In the genomic region with DNA sequence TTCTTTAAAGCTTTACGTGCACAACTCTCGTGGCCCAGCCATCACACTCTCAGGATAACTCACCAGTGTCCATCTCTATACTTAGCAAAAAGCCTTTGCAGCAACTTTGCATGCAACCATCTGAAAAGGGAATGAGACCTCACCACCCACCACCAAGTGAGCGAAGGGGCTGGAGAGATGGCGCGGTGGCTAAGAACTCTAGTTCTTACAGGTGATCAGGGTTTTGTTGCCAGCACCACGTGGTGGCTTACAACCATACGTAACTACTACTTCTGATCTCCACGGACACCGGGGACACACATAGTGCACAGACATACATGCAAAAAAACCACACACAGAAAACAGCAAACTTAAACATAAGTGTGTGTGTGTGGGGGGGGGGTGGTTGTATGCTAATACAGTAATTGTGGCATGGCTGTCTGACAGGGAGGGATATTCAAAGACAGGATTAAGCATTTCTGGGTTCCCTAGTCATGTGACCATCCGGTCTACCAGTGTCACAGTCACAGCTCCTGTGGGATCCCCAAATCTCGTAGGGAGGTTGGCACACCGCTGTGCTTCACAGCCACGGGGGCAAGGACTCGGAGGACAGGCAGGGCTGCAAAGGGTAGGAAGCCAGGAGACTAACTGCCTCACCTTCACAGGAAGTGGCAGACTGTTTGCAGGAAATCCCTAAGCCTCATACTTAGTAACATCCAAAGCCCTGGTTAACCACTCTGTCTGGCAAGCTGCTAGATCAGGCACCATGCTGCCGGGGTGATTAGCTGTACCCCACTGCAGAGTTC, we compare ENCODE assay signal across 14 mouse cellular contexts. TPM values are rescaled to one million over a fixed set of nuclear protein-coding genes. Genes with fewer than 3 reads are reported as not detected.
DNase-seq lines count a peak whose midpoint lies in the region; ATAC-seq and TF ChIP-seq lines count a peak whose summit lies in the region.
"Had no signal": no experiment of that assay in that cellular context is flagged by ENCODE, and none has a peak within 500 bp of the region (broad histone marks: within the 10 kb centered on the region; RNA-seq: fewer than 3 reads in every experiment).

No protein-coding gene starts in this region.

- H3K4me3 ChIP-seq in heart, embryonic 14.5 days (ENCODE audit: control insufficient read depth in 1 of 2, insufficient read depth in 1 of 2, low read depth in 1 of 2, low read length in 2 of 2): no peak overlapping the region
- H3K4me3 ChIP-seq in MEL (ENCODE audit: control insufficient read depth in 1 of 2, insufficient read depth in 1 of 2, low read depth in 2 of 2, low read length in 2 of 2): no peak overlapping the region
- H3K4me3 ChIP-seq in liver, embryonic 14.5 days (ENCODE audit: insufficient read depth in 1 of 2, low read depth in 2 of 2, low read length in 2 of 2): no peak overlapping the region
- H3K4me3 ChIP-seq in thymus, adult 2 months (ENCODE audit: control insufficient read depth, insufficient read depth, low read length): peak overlapping the region; percentile 32
- H3K4me3 ChIP-seq in midbrain, embryonic 15.5 days: no peak overlapping the region
- no peak overlapping the region for H3K4me3 ChIP-seq in hindbrain, embryonic 16.5 days (ENCODE audit: low read length)
- H3K4me3 ChIP-seq: embryonic facial prominence, embryonic 15.5 days; layer of hippocampus, adult 2 months; neural tube, embryonic 13.5 days had no signal

- peak overlapping the region; percentile 63; the same call in 1 of the 2 replicates for H3K9ac ChIP-seq in heart, embryonic 14.5 days (ENCODE audit: low read length)
- H3K9ac ChIP-seq in MEL (ENCODE audit: control insufficient read depth, low read depth, low read length, poor library complexity, severe bottlenecking): no peak overlapping the region
- H3K9ac ChIP-seq in liver, embryonic 14.5 days (replicated peaks): peak overlapping the region; percentile 54; the same call in 1 of the 2 replicates
- no peak overlapping the region for H3K9ac ChIP-seq in midbrain, embryonic 15.5 days
- no peak overlapping the region for H3K9ac ChIP-seq in hindbrain, embryonic 16.5 days (ENCODE audit: low read depth, low read length)
- H3K9ac ChIP-seq: embryonic facial prominence, embryonic 15.5 days; neural tube, embryonic 13.5 days had no signal

- H3K4me2 ChIP-seq in heart, embryonic 14.5 days (ENCODE audit: low read length): peak overlapping the region; percentile 46
- H3K4me2 ChIP-seq in liver, embryonic 14.5 days (ENCODE audit: low read depth): peak overlapping the region; percentile 58
- no peak overlapping the region for H3K4me2 ChIP-seq in midbrain, embryonic 15.5 days
- no peak overlapping the region for H3K4me2 ChIP-seq in hindbrain, embryonic 16.5 days (ENCODE audit: low read length)
- H3K4me2 ChIP-seq: embryonic facial prominence, embryonic 15.5 days; neural tube, embryonic 13.5 days had no signal

- no peak for TF ChIP-seq CTCF in MEL (IDR thresholded peaks at IDR 0.05 in 2 of 3, conservative IDR thresholded peaks at IDR 0.05 in 1 of 3; ENCODE audit: control insufficient read depth in 1 of 3, insufficient read depth in 1 of 3, low read depth in 2 of 3, low read length in 3 of 3, poor library complexity in 1 of 3, severe bottlenecking in 1 of 3)
- no peak for TF ChIP-seq CTCF in liver, embryonic 14.5 days (IDR thresholded peaks at IDR 0.05; ENCODE audit: low read depth)
- TF ChIP-seq CTCF in thymus, adult 2 months (IDR thresholded peaks at IDR 0.05; ENCODE audit: borderline replicate concordance, control insufficient read depth, extremely low read depth, insufficient read depth, low read length, poor library complexity): no peak

- 77% methylated on average over 15 of the region's 15 CpGs for WGBS in heart, embryonic 14.5 days
- 62% methylated on average over 15 of the region's 15 CpGs for WGBS in liver, embryonic 14.5 days (ENCODE audit: insufficient replicate concordance)
- 8% methylated on average over 15 of the region's 15 CpGs for WGBS in thymus, adult 2 months
- 86% methylated on average over 15 of the region's 15 CpGs for WGBS in midbrain, embryonic 15.5 days
- WGBS in hindbrain, embryonic 16.5 days: 91% methylated on average over 15 of the region's 15 CpGs

- TF ChIP-seq RAD21 in MEL (IDR thresholded peaks at IDR 0.05; ENCODE audit: low read depth, low read length): no peak

- peaks cover 68 to 90% of the 10 kb centered on the region in 2 experiments for H3K4me1 ChIP-seq in heart, embryonic 14.5 days (ENCODE audit: control insufficient read depth in 2 of 2, insufficient read depth in 2 of 2, low read length in 2 of 2)
- H3K4me1 ChIP-seq in MEL (ENCODE audit: control insufficient read depth in 1 of 2, insufficient read depth in 2 of 2, low read length in 2 of 2): peaks cover 24 to 30% of the 10 kb centered on the region in 2 experiments
- peaks cover 36 to 43% of the 10 kb centered on the region in 2 experiments for H3K4me1 ChIP-seq in liver, embryonic 14.5 days (replicated peaks; ENCODE audit: control insufficient read depth in 2 of 2, insufficient read depth in 2 of 2, low read length in 1 of 2)
- peaks cover 86% of the 10 kb centered on the region for H3K4me1 ChIP-seq in thymus, adult 2 months (replicated peaks; ENCODE audit: control insufficient read depth, insufficient read depth, low read length)
- no peaks in the 10 kb centered on the region for H3K4me1 ChIP-seq in midbrain, embryonic 15.5 days
- peaks cover 3% of the 10 kb centered on the region; the same call in 1 of the 2 replicates for H3K4me1 ChIP-seq in hindbrain, embryonic 16.5 days (ENCODE audit: control insufficient read depth, insufficient read depth, low read depth, low read length)
- H3K4me1 ChIP-seq: embryonic facial prominence, embryonic 15.5 days had no signal

- no peaks in the 10 kb centered on the region for H3K9me3 ChIP-seq in heart, embryonic 14.5 days (ENCODE audit: control insufficient read depth, low read length)
- H3K9me3 ChIP-seq in MEL (replicated peaks; ENCODE audit: insufficient read depth, low read length): no peaks in the 10 kb centered on the region
- no peaks in the 10 kb centered on the region for H3K9me3 ChIP-seq in liver, embryonic 14.5 days (ENCODE audit: control insufficient read depth, low read length)
- H3K9me3 ChIP-seq in midbrain, embryonic 15.5 days: no peaks in the 10 kb centered on the region
- no peaks in the 10 kb centered on the region for H3K9me3 ChIP-seq in hindbrain, embryonic 16.5 days (ENCODE audit: control insufficient read depth, low read length)
- H3K9me3 ChIP-seq: embryonic facial prominence, embryonic 15.5 days; neural tube, embryonic 13.5 days had no signal

- no peaks in the 10 kb centered on the region for H3K79me2 ChIP-seq in MEL (ENCODE audit: control insufficient read depth, insufficient read depth, low read length, poor library complexity)

- no peak for TF ChIP-seq POLR2A in MEL (IDR thresholded peaks at IDR 0.05; ENCODE audit: control insufficient read depth in 1 of 2, insufficient read depth in 1 of 2, low read depth in 1 of 2, low read length in 2 of 2, poor library complexity in 1 of 2)
- TF ChIP-seq POLR2A in thymus, adult 2 months (IDR thresholded peaks at IDR 0.05; ENCODE audit: control insufficient read depth, extremely low read depth, insufficient read depth, low read length, poor library complexity): peak; percentile 55; the same call in 1 of the 2 replicates

- H3K27me3 ChIP-seq in heart, embryonic 14.5 days (ENCODE audit: control insufficient read depth, insufficient read depth, low read length): no peaks in the 10 kb centered on the region
- no peaks in the 10 kb centered on the region for H3K27me3 ChIP-seq in MEL (ENCODE audit: control insufficient read depth in 1 of 2, insufficient read depth in 2 of 2, low read length in 2 of 2)
- H3K27me3 ChIP-seq in liver, embryonic 14.5 days (ENCODE audit: control insufficient read depth, insufficient read depth, low read length): no peaks in the 10 kb centered on the region
- no peaks in the 10 kb centered on the region for H3K27me3 ChIP-seq in thymus, adult 2 months (ENCODE audit: control insufficient read depth, insufficient read depth, low read length)
- H3K27me3 ChIP-seq in midbrain, embryonic 15.5 days (replicated peaks): no peaks in the 10 kb centered on the region
- no peaks in the 10 kb centered on the region for H3K27me3 ChIP-seq in hindbrain, embryonic 16.5 days (replicated peaks; ENCODE audit: control insufficient read depth, insufficient read depth, low read length)
- H3K27me3 ChIP-seq: embryonic facial prominence, embryonic 15.5 days; neural tube, embryonic 13.5 days had no signal

- TF ChIP-seq EP300 in MEL (IDR thresholded peaks at IDR 0.05; ENCODE audit: low read depth in 1 of 2, low read length in 2 of 2): no peak
- TF ChIP-seq EP300 in liver, embryonic 14.5 days (IDR thresholded peaks at IDR 0.05; ENCODE audit: low read depth): no peak

- H3K27ac ChIP-seq in heart, embryonic 14.5 days (replicated peaks in 1 of 2; ENCODE audit: control insufficient read depth in 1 of 2, insufficient read depth in 1 of 2, low read depth in 2 of 2, low read length in 2 of 2): peak overlapping the region; percentile 96 to 97
- H3K27ac ChIP-seq in MEL (ENCODE audit: control insufficient read depth, low read depth, low read length): peak overlapping the region; percentile 82
- peak overlapping the region; percentile 61 for H3K27ac ChIP-seq in liver, embryonic 14.5 days
- H3K27ac ChIP-seq in thymus, adult 2 months (ENCODE audit: control insufficient read depth, insufficient read depth, low read length): peak overlapping the region; percentile 99
- no peak overlapping the region for H3K27ac ChIP-seq in midbrain, embryonic 15.5 days
- H3K27ac ChIP-seq in hindbrain, embryonic 16.5 days (ENCODE audit: low read depth, low read length): no peak overlapping the region
- H3K27ac ChIP-seq: embryonic facial prominence, embryonic 15.5 days; layer of hippocampus, adult 2 months; neural tube, embryonic 13.5 days had no signal

- peaks cover 19% of the 10 kb centered on the region for H3K36me3 ChIP-seq in heart, embryonic 14.5 days (ENCODE audit: control insufficient read depth, insufficient read depth, low read length)
- peaks cover 0 to 27% of the 10 kb centered on the region in 2 experiments; a peak in 2 of 4 replicates for H3K36me3 ChIP-seq in MEL (ENCODE audit: control insufficient read depth in 1 of 2, insufficient read depth in 2 of 2, low read length in 2 of 2)
- H3K36me3 ChIP-seq in liver, embryonic 14.5 days (replicated peaks; ENCODE audit: control insufficient read depth, insufficient read depth, low read depth): peaks cover 10% of the 10 kb centered on the region
- H3K36me3 ChIP-seq in thymus, adult 2 months (ENCODE audit: control insufficient read depth, insufficient read depth, low read length): peaks cover 26% of the 10 kb centered on the region
- no peaks in the 10 kb centered on the region for H3K36me3 ChIP-seq in midbrain, embryonic 15.5 days (replicated peaks)
- no peaks in the 10 kb centered on the region for H3K36me3 ChIP-seq in hindbrain, embryonic 16.5 days (ENCODE audit: control insufficient read depth, insufficient read depth, low read length)
- H3K36me3 ChIP-seq: embryonic facial prominence, embryonic 15.5 days; neural tube, embryonic 13.5 days had no signal

- no peak for DNase-seq in heart, adult 18-20 months
- DNase-seq in MEL (ENCODE audit: low read depth, low spot score): no peak
- no peak for DNase-seq in liver, embryonic 14.5 days (ENCODE audit: low read depth in 3 of 3, low spot score in 3 of 3)
- peak; percentile 82 for DNase-seq in thymus, adult 2 months
- DNase-seq in layer of hippocampus, postnatal 25 days (ENCODE audit: extremely low spot score in 1 of 2, low spot score in 1 of 2): no peak
- DNase-seq: cerebellum, postnatal 25 days; kidney, adult 18-20 months had no signal

- no peak for ATAC-seq in heart, embryonic 14.5 days (ENCODE audit: insufficient number of reproducible peaks, insufficient read depth, low FRiP score, low read depth)
- ATAC-seq in liver, embryonic 14.5 days (ENCODE audit: insufficient read depth): no peak
- ATAC-seq in midbrain, embryonic 15.5 days (replicated peaks): no peak
- no peak for ATAC-seq in hindbrain, embryonic 16.5 days
- ATAC-seq: forebrain, embryonic 16.5 days had no signal

RNA-seq across cellular contexts. Expression of a gene that starts 21.8 kb away (rescaled TPM):
- polyA plus RNA-seq in heart, embryonic 14.5 days (2014; fragmentation: Nextera tagmentation; extraction: Ambion mirVana): 29.0 and 33.7 TPM in 2 replicates
- total RNA-seq in heart, adult 18-20 months (2021): 10 to 100 TPM; 15.0 to 23.0 TPM
- 10.7 and 16.0 TPM in 2 replicates for total RNA-seq in MEL (2012; rRNA removed)
- 10 to 100 TPM in 1 of 2 experiments, not detected in 1; 17.4 TPM for polyA plus RNA-seq in MEL (2012; ENCODE audit: insufficient read depth in 1 of 2, insufficient read length in 2 of 2, low read depth in 1 of 2, low replicate concordance in 2 of 2, missing spikeins in 1 of 2)
- 7.8 and 8.9 TPM in 2 replicates for polyA plus RNA-seq in liver, embryonic 14.5 days (2012; rRNA removed)
- 9.8 and 12.5 TPM in 2 replicates for polyA plus RNA-seq in liver, embryonic 14.5 days (2014; fragmentation: Nextera tagmentation; extraction: Ambion mirVana)
- 189 and 210 TPM in 2 replicates for polyA plus RNA-seq in thymus, adult 2 months (2012; rRNA removed)
- polyA plus RNA-seq in midbrain, embryonic 15.5 days (2015; fragmentation: Nextera tagmentation; extraction: Ambion mirVana): 0.65 and 0.80 TPM in 2 replicates
- total RNA-seq in layer of hippocampus, postnatal 25 days (2021): 1 to 10 TPM; 3.2 to 6.3 TPM
- 0.50 and 0.69 TPM in 2 replicates for polyA plus RNA-seq in hindbrain, embryonic 16.5 days (2015; fragmentation: Nextera tagmentation; extraction: Ambion mirVana)

RNA-seq across cellular contexts. Expression of a gene that starts 32.5 kb away (rescaled TPM):
- polyA plus RNA-seq in heart, embryonic 14.5 days (2014; fragmentation: Nextera tagmentation; extraction: Ambion mirVana): 13.3 and 13.6 TPM in 2 replicates
- total RNA-seq in heart, adult 18-20 months (2021): 10 to 100 TPM; 27.3 to 38.3 TPM
- 7.3 and 7.6 TPM in 2 replicates for total RNA-seq in MEL (2012; rRNA removed)
- polyA plus RNA-seq in MEL (2012; ENCODE audit: insufficient read depth in 1 of 2, insufficient read length in 2 of 2, low read depth in 1 of 2, low replicate concordance in 2 of 2, missing spikeins in 1 of 2): 10 to 100 TPM in 1 of 2 experiments, not detected in 1; 15.1 TPM
- 1.4 TPM in 2 replicates for polyA plus RNA-seq in liver, embryonic 14.5 days (2012; rRNA removed)
- 1.1 and 1.4 TPM in 2 replicates for polyA plus RNA-seq in liver, embryonic 14.5 days (2014; fragmentation: Nextera tagmentation; extraction: Ambion mirVana)
- 2.9 and 7.7 TPM in 2 replicates for polyA plus RNA-seq in thymus, adult 2 months (2012; rRNA removed)
- 25.7 and 26.7 TPM in 2 replicates for polyA plus RNA-seq in midbrain, embryonic 15.5 days (2015; fragmentation: Nextera tagmentation; extraction: Ambion mirVana)
- 10 to 100 TPM; 23.7 to 24.4 TPM for total RNA-seq in layer of hippocampus, postnatal 25 days (2021)
- polyA plus RNA-seq in hindbrain, embryonic 16.5 days (2015; fragmentation: Nextera tagmentation; extraction: Ambion mirVana): 31.1 and 33.2 TPM in 2 replicates

Comparison
In these comparisons a context has a peak if more than half of its experiments do, and no peak if none do; other contexts are left out.
1. H3K27ac ChIP-seq: peak in heart, embryonic 14.5 days (2 of 2), MEL (single experiment), liver, embryonic 14.5 days (single experiment) and thymus, adult 2 months (single experiment); none in midbrain, embryonic 15.5 days (single experiment) and hindbrain, embryonic 16.5 days (single experiment).
2. H3K4me2 ChIP-seq: peak in heart, embryonic 14.5 days (single experiment) and liver, embryonic 14.5 days (single experiment); none in midbrain, embryonic 15.5 days (single experiment) and hindbrain, embryonic 16.5 days (single experiment).
3. H3K9ac ChIP-seq: peak in heart, embryonic 14.5 days (single experiment) and liver, embryonic 14.5 days (single experiment); none in MEL (single experiment), midbrain, embryonic 15.5 days (single experiment) and hindbrain, embryonic 16.5 days (single experiment).